Mouse (Mus musculus) cerebellum, adult 18-20 months (tissue): ENCODE measurements around the gene Gm49388.
"Not testable (repeated sequence)": the region's sequence is repeated elsewhere in the genome, so short reads cannot be mapped to it uniquely, and the experiment has no call there.

ENCODE experiments used
- DNase-seq, 2 experiments: peaks; one replicate each; pipeline ENCODE4 v3.0.0; 2021

Gene Gm49388

DNA sequence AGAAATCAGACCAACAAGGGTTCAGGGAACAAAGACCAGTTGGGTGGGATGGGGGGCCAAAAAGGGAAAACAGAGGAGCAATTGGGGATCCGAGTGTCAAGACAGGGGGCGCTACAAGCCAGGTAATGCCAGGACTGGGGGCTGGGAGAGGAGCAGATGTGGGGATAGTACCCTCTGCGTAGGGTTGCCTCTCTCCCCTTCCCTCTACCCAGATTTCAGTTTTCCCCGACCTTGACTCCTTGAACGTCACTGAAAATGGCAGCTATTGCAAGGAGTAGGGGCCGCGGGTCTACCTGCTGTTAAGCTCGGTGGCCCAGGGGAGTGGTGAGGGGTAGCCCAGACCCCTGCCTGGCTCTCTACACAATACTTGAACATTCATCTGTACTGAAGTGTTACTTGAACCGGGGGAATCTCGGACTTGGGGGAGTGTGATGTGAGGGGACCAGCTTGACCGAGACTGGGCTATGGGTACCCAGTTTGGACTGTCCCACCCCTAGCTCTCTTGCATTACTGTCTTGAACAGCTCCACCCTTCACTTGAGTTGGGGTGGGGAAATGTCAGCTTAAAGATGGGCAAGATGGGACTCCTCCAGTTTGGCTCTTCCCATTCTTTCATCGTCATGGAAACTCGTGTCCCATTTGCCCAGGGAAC, 16.9 kb upstream of the Gm49388 start:
- no peak for DNase-seq

DNA sequence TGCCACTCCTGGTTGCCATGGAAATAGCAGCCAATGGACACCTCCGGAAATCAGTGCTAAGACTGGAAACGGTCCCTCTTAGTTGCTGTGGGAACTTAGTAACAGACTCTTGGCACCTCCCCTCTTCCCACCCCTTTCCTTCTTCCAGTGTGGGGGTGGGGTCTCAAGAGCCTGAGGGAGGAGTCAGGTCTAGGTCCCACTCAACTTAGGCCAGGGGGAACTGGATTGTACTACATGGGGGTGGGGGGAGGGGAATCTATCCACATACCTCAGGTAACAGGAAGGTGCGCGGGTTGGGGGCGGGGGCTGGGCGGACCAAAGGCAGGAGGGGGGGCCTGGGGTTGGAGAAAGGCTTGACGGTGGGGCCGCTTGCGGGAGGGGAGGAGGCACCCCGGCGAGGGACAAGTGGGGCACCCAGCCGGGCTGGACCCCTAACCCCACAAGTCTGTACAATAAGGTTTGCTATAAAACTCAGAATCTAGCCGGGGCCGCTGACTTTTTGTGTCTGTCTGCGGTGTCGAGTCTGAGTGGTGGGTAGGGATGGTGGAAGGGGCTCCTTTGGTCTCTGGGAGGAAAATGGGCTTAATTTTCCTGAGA, 16.3 kb upstream of the Gm49388 start:
- peak; percentile 86 to 92 for DNase-seq

DNA sequence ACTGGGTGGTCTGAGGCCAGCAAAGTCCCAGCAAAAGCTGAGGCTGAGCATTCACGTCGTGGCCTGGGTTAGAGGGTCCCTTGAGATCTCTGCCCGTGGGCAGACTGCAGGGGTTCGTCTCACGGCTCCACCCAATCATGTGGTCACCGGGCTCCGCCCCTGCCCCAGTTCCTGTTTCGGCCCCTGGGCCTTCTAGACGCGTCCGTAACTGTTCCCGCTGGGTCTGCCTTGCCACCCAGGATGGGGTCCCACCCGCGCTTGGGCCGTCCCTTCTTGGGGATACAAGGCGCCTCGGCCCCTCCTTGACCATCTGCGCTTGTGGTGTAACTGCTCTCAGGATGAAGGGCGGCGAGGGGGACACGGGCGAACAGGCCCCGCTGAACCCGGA, 15.8 kb upstream of the Gm49388 start, which contains the start of gene Orai3:
TSS of gene Orai3 (plus strand) at position 165 of the 388 bp plus-strand sequence.
- DNase-seq = peak; percentile 78 to 81

DNA sequence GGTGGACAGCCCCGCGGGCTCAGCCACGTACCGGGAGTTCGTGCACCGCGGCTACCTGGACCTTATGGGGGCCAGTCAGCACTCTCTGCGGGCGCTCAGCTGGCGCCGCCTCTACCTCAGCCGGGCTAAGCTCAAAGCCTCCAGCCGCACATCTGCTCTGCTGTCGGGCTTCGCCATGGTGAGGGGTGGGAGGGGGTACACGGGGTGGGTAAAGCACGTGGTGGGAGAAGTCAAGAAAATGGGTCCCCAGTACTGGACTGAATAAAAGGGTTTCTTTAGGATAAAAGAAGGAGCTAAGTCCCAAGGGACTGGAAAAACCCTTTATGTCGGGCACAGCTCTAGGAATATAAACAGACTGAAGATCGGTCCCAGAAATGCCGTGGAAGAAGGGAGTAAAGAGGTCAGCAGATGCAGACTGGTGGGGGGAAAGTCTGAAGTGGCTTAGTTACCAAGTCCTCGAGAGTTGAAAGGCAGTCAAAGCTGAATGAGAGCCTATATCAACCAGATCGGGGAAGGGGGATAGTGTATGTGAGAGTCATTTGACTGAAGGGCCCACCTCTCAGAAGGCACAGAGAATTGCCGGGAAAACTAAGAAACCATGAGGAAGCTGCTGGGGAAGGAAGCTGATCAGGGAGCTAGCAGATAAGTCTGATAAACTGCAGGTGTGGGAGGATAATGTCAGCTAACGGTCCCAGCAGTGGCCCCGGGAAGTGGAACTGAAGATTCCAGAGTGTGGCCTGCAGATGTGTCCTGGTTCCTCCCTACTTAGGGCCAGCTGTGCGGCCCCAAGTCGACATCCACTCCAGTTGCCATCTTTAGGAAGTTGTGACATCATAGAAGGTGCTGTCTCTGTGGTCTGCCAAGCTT, 15.1 kb upstream of the Gm49388 start:
- DNase-seq = no peak

GRCm38 (mm10) chr7:127771262-127771661, 14.1 kb upstream of the Gm49388 start:
- peak in 1 of 2 experiments; percentile 17 for DNase-seq

DNA sequence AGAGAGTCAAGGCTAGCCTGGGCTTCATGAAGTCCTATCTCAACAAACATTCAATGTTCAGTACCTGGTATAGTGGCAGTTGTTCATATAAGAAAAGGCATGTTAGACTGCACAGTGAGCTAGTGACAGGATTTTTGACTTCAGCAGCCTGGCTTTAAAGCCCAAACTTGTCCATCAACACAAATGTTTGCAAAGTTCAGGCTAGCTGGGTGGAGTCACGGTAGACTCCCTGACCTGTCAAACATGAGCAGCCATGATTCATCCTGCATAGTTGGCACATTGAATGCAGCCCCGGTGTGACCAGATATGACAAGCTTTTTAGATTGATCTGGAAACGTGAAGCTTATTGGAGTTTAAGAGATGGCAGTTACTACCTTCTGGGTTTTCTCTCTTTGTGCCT, 13.3 kb upstream of the Gm49388 start:
- DNase-seq = no peak

- DNase-seq = no peak
Measured at GRCm38 (mm10) chr7:127772557-127772956, 12.9 kb upstream of the Gm49388 start.

GRCm38 (mm10) chr7:127773664-127774384, 11.6 kb upstream of the Gm49388 start:
- peak; percentile 83 to 85 for DNase-seq

GRCm38 (mm10) chr7:127775837-127776236, 9.6 kb upstream of the Gm49388 start:
- not testable (repeated sequence) for DNase-seq

DNA sequence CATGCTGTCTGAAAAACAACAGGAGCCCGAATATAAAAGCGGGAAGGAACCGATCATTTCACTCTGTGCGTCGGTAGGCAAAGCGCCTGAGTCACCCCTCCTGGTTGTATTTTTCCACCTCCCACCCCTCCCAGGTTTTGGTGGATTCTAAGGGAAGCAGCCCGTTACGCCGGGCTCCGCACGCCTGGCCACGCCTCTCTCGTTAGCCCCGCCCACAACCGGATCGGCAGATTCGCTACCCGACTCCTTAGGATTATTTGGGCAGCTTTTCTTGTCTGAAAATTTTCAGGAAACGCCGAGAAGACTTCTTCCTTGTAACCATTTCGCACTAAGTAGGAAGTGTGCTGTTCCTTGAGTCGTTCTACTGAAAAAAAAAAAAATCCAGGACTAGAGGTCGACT, 9.0 kb upstream of the Gm49388 start, which contains the start of gene Setd1a:
TSS of gene Setd1a (plus strand) at position 245 of the 400 bp plus-strand sequence.
- DNase-seq = peak; percentile 90 to 92

DNA sequence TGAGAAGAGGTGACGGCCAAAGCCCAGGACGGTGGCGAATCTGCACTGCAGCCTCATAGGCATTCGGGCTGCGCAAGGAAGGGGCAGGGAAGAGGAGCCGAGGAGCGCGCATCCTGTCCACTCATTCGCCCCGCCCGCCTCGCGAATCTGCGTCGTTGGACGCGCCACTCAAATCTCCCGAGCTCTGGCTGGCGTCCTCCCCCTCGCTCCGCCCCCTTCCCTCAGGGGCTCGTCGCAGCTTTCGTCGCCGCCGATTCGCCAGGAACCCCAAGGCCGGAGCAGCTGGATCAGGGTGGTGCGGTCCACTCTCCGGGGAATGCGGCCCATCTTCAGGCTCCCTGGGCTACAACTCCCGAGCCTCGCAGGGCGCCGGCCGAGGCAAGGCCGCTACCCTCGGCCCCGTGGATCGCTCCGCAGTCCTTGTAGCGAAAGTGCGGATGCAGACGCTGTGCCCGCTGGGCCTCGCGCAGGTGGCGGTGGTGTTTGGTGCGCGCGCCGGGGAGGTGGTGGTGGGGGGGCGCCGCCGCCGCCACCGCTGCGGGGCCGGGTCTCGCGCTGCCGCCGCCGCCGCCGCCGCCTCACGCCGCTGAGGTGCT, 8.4 kb upstream of the Gm49388 start:
- peak; percentile 97 to 98 for DNase-seq

DNA sequence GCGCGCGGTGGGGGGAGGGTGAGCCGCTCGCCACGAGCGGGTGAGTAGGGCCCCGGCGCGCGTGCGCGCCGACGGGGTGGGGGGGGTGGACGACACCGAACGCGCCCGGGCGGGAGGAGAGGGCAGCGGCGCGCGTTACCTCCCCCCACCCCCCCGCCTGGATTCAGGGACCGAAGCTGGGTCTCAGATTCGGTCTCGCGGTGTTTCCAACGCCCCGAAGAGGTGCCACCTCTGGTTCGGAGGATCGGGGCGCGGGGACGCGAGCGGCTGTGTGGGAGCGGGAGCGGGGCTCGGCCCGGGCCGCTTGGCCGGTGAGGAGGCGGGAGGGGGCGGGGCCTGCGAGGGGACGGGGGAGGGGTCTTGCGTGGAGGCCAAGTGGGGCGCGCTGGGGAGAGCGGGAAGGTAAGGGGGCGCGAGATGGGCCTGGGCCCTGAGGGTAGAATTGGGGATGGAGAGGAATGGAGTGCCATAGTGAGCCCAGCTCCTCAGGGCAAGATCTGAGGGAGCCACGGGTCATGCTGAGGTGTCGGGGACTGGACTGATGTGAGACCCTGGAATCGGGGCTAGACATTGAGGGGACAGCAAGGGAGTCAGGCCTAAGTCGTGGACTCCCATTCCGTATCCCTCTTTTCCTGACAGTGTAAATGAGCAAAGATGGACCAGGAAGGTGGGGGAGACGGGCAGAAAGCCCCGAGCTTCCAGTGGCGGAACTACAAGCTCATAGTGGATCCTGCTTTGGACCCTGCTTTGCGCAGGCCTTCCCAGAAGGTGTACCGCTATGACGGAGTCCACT, 7.7 kb upstream of the Gm49388 start:
- peak; percentile 44 to 72 for DNase-seq

DNA sequence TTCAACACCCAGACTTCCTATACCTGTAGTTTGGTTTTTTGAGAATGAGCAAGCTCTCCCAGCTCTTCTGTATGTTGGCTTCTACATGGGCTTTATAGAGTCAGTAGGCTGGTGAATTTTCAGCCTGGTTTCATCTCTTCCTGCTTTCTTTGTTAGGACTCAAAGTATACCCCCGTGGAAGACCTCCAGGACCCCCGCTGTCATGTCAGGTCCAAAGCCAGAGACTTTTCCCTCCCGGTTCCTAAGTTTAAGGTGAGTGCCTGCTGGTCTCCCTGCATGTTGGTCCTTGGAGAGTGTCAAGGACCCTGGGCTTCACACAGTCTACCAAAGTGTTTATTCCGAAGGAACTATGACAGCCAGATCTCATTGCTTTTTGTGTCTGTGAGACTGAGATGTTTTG, 7.1 kb upstream of the Gm49388 start:
- DNase-seq = no peak

DNA sequence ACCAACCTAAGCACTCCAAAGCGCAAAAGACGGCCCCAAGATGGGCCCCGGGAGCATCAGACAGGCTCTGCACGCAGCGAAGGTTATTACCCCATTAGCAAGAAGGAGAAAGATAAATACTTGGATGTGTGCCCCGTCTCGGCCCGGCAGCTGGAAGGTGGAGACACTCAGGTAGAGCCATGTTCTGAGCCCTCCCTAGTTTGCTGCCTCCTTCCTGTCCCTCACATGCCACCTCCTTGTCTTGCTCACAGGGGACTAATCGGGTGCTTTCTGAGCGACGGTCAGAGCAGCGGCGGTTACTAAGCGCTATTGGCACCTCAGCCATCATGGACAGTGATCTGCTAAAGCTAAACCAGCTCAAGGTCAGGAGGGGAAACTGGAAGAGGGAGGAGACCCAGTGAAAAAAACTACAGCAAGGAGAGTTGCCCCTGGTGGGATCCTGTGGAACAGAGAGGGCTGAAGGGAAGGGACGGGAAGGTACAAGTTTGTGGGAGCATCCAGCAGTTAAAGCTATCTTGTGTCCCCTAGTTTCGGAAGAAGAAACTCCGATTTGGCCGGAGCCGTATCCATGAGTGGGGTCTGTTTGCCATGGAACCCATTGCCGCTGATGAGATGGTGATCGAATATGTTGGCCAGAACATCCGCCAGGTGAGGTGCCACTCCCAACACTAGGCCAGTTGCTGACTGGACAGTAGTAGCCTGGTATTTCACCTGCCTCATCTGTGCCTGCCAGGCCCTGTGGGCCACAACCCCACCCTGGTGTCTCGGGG, 11.9 kb downstream of the Gm49388 start:
- DNase-seq = no peak

GRCm38 (mm10) chr7:127798591-127798990, 13.2 kb downstream of the Gm49388 start:
- DNase-seq = peak; percentile 94 to 98

- DNase-seq = no peak
Measured at GRCm38 (mm10) chr7:127799211-127799610, 13.8 kb downstream of the Gm49388 start.

DNA sequence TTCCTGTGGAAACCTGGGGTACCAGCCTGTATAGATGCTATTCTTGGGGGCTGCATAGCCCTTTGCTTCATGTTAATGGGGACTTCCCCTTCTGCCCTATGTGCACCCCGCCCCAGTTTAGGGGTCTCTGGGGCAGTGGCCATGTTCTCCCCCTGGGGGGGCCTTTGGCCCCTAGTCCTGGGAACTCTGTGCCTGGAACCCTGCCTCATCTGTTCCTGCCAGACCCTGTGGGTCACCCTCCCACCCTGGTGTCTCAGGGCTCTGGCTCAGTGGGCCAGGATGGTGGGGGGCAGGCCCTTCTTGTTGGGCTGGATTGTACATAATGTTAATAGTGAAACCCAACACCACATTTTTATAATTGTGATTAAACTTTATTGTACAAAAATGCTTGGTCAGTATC, 14.3 kb downstream of the Gm49388 start:
- no peak for DNase-seq

GRCm38 (mm10) chr7:127800435-127801009, 15.1 kb downstream of the Gm49388 start, which contains the start of gene Hsd3b7:
TSS of gene Hsd3b7 (plus strand) at chr7:127800604.
- DNase-seq = peak; percentile 86

- peak; percentile 40 to 57 for DNase-seq
Measured at GRCm38 (mm10) chr7:127801010-127801621, 15.7 kb downstream of the Gm49388 start.

GRCm38 (mm10) chr7:127802313-127802712, 16.9 kb downstream of the Gm49388 start:
- peak; percentile 82 to 83 for DNase-seq
